Mouse (Mus musculus): ENCODE data around the gene Crybg3. TPM values are rescaled to one million over a fixed set of nuclear protein-coding genes. Genes with fewer than 3 reads are reported as not detected.

Crybg3 gene
- polyA plus RNA-seq, 1 experiment, result not detected

DNA sequence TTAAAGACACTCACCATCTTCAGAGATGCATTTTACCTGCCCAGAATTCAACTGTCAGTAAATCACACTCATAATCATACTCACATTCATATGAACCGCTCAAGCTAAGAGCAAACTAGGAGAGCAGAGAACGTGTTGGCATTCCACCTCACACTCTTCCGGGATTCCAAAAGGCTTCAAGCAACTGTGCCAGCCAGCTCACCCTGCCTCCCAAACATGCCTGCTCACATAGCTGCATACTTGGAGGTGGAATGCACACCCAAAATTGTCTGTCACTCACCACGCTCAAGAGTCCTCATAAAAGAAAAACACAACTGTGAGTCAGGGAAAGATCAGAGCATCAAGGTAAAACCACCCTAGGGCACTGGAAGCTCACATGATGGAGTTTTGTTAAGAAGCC, 34.3 kb downstream of the Crybg3 start:
- Histone ChIP-seq H3K36me3 (ENCODE audit: control insufficient read depth) (no peaks in the 10 kb centered on the region), H3K4me3 (replicated peaks) (no peak overlapping the region), H3K27me3 (ENCODE audit: control insufficient read depth) (no peaks in the 10 kb centered on the region), H3K9me3 (ENCODE audit: control insufficient read depth, low read length) (no peaks in the 10 kb centered on the region), H3K4me1 (ENCODE audit: control insufficient read depth) (no peaks in the 10 kb centered on the region)
- TF ChIP-seq TAL1 (IDR thresholded peaks at IDR 0.05; ENCODE audit: low read length) (no peak), GATA1 (IDR thresholded peaks at IDR 0.05; ENCODE audit: low read length) (no peak)

- Histone ChIP-seq H3K4me1 (ENCODE audit: control insufficient read depth) (no peaks in the 10 kb centered on the region), H3K27me3 (ENCODE audit: control insufficient read depth) (no peaks in the 10 kb centered on the region), H3K36me3 (ENCODE audit: control insufficient read depth) (no peaks in the 10 kb centered on the region), H3K4me3 (replicated peaks) (no peak overlapping the region), H3K9me3 (ENCODE audit: control insufficient read depth, low read length) (no peaks in the 10 kb centered on the region)
- TF ChIP-seq TAL1 (IDR thresholded peaks at IDR 0.05; ENCODE audit: low read length), result no peak
- TF ChIP-seq GATA1 (IDR thresholded peaks at IDR 0.05; ENCODE audit: low read length), result no peak
Measured at GRCm38 (mm10) chr16:59565631-59566030, 35.1 kb downstream of the Crybg3 start.

- no peaks in the 10 kb centered on the region for H3K36me3 ChIP-seq (ENCODE audit: control insufficient read depth)
- no peaks in the 10 kb centered on the region for H3K9me3 ChIP-seq (ENCODE audit: control insufficient read depth, low read length)
- H3K4me1 ChIP-seq (ENCODE audit: control insufficient read depth), result no peaks in the 10 kb centered on the region
- H3K27me3 ChIP-seq (ENCODE audit: control insufficient read depth), result no peaks in the 10 kb centered on the region
- TF ChIP-seq GATA1 (IDR thresholded peaks at IDR 0.05; ENCODE audit: low read length) (no peak), TAL1 (IDR thresholded peaks at IDR 0.05; ENCODE audit: low read length) (no peak)
- H3K4me3 ChIP-seq (replicated peaks), result no peak overlapping the region
Measured at GRCm38 (mm10) chr16:59564025-59564424, 36.8 kb downstream of the Crybg3 start.

DNA sequence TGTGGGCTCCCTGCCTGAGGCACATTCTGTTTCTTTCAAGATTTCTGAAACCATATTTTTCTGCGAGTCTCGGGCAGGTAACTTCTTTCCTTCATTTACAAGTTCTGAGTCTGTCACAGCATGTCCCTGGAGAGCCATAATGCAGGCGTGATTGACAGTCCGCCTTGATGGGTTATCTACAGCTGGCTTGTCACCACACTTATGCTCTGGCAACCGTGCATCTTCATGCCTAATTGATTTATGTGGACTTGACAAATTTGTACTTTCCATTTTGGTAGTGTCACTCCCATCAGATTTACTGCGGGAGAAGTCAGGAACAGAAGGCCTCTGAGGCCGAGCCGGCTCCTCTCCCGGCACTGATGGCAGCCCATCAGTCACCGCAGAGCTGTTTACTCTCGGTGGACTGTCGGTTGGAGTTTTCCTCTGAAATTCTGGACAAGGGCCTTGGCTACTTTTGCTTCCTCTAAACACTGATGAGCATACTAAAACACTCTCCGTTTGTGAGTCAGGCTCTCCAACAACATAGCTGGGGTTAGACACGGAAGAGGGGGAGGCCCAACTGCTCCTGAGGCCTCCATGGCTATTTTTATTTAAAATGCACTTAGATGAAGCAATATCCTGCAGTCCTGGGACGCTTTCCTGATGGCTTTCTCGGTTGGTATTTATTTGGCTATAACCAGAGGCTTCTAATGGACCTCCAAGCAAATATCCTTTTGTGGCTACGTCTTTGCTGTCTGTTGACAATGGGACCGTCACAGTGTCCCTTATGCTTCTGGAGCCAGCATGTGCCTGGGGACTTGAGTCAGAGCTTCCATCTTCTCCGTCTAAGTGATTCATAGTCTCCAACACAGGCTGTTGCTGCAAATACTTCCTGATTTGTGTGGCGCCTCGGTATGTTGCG, 41.2 kb downstream of the Crybg3 start:
- no peaks in the 10 kb centered on the region for H3K36me3 ChIP-seq (ENCODE audit: control insufficient read depth)
- no peaks in the 10 kb centered on the region for H3K27me3 ChIP-seq (ENCODE audit: control insufficient read depth)
- no peaks in the 10 kb centered on the region for H3K9me3 ChIP-seq (ENCODE audit: control insufficient read depth, low read length)
- H3K4me1 ChIP-seq (ENCODE audit: control insufficient read depth), result no peaks in the 10 kb centered on the region
- no peak for TF ChIP-seq TAL1 (IDR thresholded peaks at IDR 0.05; ENCODE audit: low read length)
- TF ChIP-seq GATA1 (IDR thresholded peaks at IDR 0.05; ENCODE audit: low read length), result no peak
- H3K4me3 ChIP-seq (replicated peaks), result no peak overlapping the region

DNA sequence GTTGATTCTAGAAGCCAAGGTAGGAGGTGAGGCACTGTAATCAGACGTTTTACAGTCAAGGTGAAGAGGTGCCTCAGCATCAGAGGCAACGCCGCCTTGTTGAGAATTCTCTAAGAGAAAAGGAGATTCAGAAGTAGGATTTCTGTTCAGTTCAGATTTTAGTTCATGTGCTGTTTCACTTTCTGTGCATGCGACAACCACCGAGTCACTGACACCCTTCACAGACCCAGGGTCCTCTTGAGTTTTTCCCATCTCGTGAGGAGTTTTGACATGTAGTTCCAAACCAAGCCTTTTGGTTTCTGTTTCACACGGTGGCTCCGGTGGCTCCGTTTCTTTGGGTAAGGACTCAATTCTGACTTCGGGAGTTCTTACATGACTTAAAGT, 41.9 kb downstream of the Crybg3 start:
- Histone ChIP-seq H3K36me3 (ENCODE audit: control insufficient read depth) (no peaks in the 10 kb centered on the region), H3K27me3 (ENCODE audit: control insufficient read depth) (no peaks in the 10 kb centered on the region), H3K4me3 (replicated peaks) (no peak overlapping the region), H3K9me3 (ENCODE audit: control insufficient read depth, low read length) (no peaks in the 10 kb centered on the region), H3K4me1 (ENCODE audit: control insufficient read depth) (no peaks in the 10 kb centered on the region)
- no peak for TF ChIP-seq GATA1 (IDR thresholded peaks at IDR 0.05; ENCODE audit: low read length)
- TF ChIP-seq TAL1 (IDR thresholded peaks at IDR 0.05; ENCODE audit: low read length), result no peak

DNA sequence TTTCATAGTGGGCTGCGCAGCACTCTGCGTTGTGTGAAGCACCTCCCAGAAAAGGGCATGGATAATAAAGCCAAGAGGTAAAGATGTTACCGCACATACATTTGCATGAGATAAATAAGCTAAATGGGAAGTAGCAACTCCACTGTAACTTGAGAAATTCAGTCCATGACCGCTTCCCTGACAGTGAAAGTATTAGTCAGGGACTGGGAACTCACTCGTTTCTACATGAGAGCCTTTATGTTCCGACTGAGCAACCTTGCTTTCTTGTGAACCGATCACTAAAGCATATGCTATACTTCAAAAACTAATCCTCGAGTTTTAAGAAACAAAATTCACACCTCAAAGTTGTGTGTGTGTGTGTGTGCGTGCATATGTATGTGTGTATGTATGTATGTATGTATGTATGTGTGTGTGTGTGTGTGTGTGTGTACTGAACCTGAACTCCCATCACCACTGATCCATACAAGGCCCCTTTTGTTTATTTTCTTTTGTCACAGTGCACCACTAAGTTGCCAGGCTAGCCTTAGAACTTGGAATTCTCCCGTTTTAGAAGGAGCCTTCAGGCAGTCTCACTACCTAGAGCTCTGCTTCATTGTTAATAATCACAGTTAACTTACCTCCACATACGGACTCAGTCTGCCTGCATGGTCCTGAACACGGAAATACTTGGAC, 47.2 kb downstream of the Crybg3 start:
- TF ChIP-seq TAL1 (IDR thresholded peaks at IDR 0.05; ENCODE audit: low read length) (no peak), GATA1 (IDR thresholded peaks at IDR 0.05; ENCODE audit: low read length) (no peak)
- no peaks in the 10 kb centered on the region for H3K4me1 ChIP-seq (ENCODE audit: control insufficient read depth)
- H3K9me3 ChIP-seq (ENCODE audit: control insufficient read depth, low read length), result peaks cover 4% of the 10 kb centered on the region
- no peak overlapping the region for H3K4me3 ChIP-seq (replicated peaks)
- H3K27me3 ChIP-seq (ENCODE audit: control insufficient read depth), result no peaks in the 10 kb centered on the region; the same call in 1 of the 2 replicates
- H3K36me3 ChIP-seq (ENCODE audit: control insufficient read depth), result no peaks in the 10 kb centered on the region

DNA sequence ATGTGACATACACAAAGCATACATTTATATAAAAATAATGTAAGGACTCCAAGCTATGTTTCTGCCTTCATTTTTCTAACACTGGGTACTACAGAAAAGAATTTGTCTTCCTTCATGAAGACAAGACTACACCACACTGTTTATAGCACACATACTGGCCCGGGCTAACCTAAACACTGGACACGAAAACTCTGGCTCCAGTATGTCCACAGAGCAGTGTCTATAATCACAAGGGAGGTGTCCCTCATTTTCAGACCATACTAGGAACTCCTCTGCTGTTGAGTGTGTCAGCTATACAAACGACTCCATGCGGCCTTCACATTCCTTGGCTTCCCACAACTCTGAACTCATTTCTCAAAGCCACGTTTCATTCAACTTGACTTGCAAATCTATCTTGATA, 49.3 kb downstream of the Crybg3 start:
- H3K9me3 ChIP-seq (ENCODE audit: control insufficient read depth, low read length), result peaks cover 4% of the 10 kb centered on the region
- no peak for TF ChIP-seq TAL1 (IDR thresholded peaks at IDR 0.05; ENCODE audit: low read length)
- no peak for TF ChIP-seq GATA1 (IDR thresholded peaks at IDR 0.05; ENCODE audit: low read length)
- H3K4me3 ChIP-seq (replicated peaks), result no peak overlapping the region
- no peaks in the 10 kb centered on the region; the same call in 1 of the 2 replicates for H3K27me3 ChIP-seq (ENCODE audit: control insufficient read depth)
- no peaks in the 10 kb centered on the region for H3K4me1 ChIP-seq (ENCODE audit: control insufficient read depth)
- H3K36me3 ChIP-seq (ENCODE audit: control insufficient read depth), result no peaks in the 10 kb centered on the region

- peaks cover 4% of the 10 kb centered on the region for H3K9me3 ChIP-seq (ENCODE audit: control insufficient read depth, low read length)
- no peaks in the 10 kb centered on the region for H3K36me3 ChIP-seq (ENCODE audit: control insufficient read depth)
- H3K27me3 ChIP-seq (ENCODE audit: control insufficient read depth), result no peaks in the 10 kb centered on the region; the same call in 1 of the 2 replicates
- no peaks in the 10 kb centered on the region for H3K4me1 ChIP-seq (ENCODE audit: control insufficient read depth)
- H3K4me3 ChIP-seq (replicated peaks), result no peak overlapping the region
- TF ChIP-seq GATA1 (IDR thresholded peaks at IDR 0.05; ENCODE audit: low read length) (no peak), TAL1 (IDR thresholded peaks at IDR 0.05; ENCODE audit: low read length) (no peak)
Measured at GRCm38 (mm10) chr16:59549631-59550030, 51.1 kb downstream of the Crybg3 start.

DNA sequence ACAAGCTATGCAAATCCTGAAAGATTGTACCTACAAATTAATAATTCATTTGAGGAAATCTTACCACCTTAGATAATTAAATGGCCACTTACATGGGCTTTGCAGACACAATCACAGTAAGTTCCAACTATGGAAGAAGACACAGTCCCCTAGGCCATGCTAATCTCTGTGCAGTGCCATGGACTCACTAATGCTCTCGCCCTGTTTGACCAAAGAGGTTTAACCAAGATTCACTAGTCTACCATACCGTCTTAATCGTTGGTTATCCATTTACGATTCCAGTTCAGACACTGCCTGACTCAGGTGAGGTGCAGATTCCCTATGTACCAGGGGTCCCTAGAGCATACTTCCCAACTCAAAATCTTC, 52.2 kb downstream of the Crybg3 start:
- no peak for TF ChIP-seq TAL1 (IDR thresholded peaks at IDR 0.05; ENCODE audit: low read length)
- Histone ChIP-seq H3K4me3 (replicated peaks) (no peak overlapping the region), H3K9me3 (ENCODE audit: control insufficient read depth, low read length) (peaks cover 4% of the 10 kb centered on the region), H3K4me1 (ENCODE audit: control insufficient read depth) (no peaks in the 10 kb centered on the region), H3K36me3 (ENCODE audit: control insufficient read depth) (no peaks in the 10 kb centered on the region), H3K27me3 (ENCODE audit: control insufficient read depth) (no peaks in the 10 kb centered on the region; the same call in 1 of the 2 replicates)

Measured in erythroblast, embryonic 14.5 days (primary cell).